Mouse (Mus musculus): ENCODE data around the gene Hist2h4. TPM values are rescaled to one million over a fixed set of nuclear protein-coding genes. Genes with fewer than 3 reads are reported as not detected.
"Not testable (repeated sequence)": the region's sequence is repeated elsewhere in the genome, so short reads cannot be mapped to it uniquely, and the experiment has no call there.

Hist2h4 gene
- polyA plus RNA-seq, 1 experiment from 2014 or later: 9.9 TPM

DNA sequence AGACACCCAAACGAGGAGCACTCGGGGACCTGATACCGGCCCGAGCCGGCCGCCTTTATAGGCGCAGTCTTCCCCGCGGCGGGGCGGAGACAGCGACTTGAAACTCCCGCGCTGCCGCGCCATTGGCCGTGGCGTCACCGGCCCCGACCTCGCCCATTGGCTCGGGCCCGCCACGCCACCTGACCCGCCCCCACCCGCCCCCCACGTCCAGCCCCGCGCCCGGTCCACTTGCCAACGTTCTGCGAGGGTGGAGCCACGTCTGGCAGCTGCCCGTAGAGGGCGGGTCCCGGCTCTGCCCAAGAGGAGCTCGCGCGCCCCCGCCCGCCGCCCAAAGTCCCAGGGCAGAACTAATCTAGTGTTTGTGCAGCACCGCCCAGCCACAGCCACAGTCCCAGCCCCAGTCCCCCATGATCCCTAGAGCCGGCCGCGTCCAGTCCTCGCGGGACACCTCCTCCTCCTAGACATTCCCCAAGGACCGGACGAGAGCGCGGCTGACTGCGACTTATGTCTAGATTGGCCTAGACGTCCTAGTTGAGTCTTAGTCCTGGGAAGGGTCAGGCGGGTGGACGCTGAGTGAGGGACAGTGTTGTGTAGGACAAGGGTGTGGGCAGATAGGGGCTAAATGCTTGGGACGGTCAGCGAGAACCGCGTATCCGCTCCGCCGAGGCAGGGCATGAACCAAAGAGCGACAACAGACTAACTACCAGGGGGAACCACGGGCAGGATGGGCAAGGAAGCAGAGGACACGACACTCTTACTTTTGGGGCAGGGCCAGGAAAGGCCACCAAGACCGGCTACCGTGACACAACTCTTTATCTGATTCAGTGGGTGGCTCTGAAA lies 23.9 kb downstream of the Hist2h4 start, which contains the start of gene Hist2h3c2:
Hist2h3c2 (minus strand) TSS at position 174 of the 840 bp plus-strand sequence.
- H3K27ac ChIP-seq: peak within 1 kb of the TSS; percentile 82
- not testable (repeated sequence) for DNase-seq (ENCODE audit: low spot score); H3K36me3 ChIP-seq (ENCODE audit: insufficient read depth, low read length); H3K27me3 ChIP-seq (ENCODE audit: insufficient read depth, low read length); H3K9me3 ChIP-seq (replicated peaks; ENCODE audit: low read length)
- ATAC-seq (replicated peaks; ENCODE audit: low FRiP score, low read depth): peak; percentile 92
- H3K4me3 ChIP-seq (replicated peaks; ENCODE audit: low read depth, low read length): peak within 1 kb of the TSS; percentile 31
- H3K4me1 ChIP-seq (replicated peaks; ENCODE audit: insufficient read depth, low read length): peaks cover 15% of the 10 kb centered on the region
- peak within 1 kb of the TSS; percentile 58 for H3K9ac ChIP-seq (ENCODE audit: low read depth, low read length)
- 1% methylated on average over 16 of the region's 68 CpGs for WGBS
- peak within 1 kb of the TSS; percentile 49 for H3K4me2 ChIP-seq (ENCODE audit: low read length)

GRCm38 (mm10) chr3:96237904-96238511 lies 25.1 kb downstream of the Hist2h4 start:
- Histone ChIP-seq H3K36me3 (ENCODE audit: insufficient read depth, low read length) (no peaks in the 10 kb centered on the region), H3K4me3 (replicated peaks; ENCODE audit: low read depth, low read length) (peak overlapping the region; percentile 31), H3K27me3 (ENCODE audit: insufficient read depth, low read length) (no peaks in the 10 kb centered on the region), H3K4me2 (ENCODE audit: low read length) (peak overlapping the region; percentile 49), H3K9me3 (replicated peaks; ENCODE audit: low read length) (no peaks in the 10 kb centered on the region), H3K27ac (0 out of 2 replicates have a peak overlapping the region, but pooled peaks have one; percentile 19), H3K9ac (ENCODE audit: low read depth, low read length) (peak overlapping the region; percentile 58), H3K4me1 (replicated peaks; ENCODE audit: insufficient read depth, low read length) (peaks cover 7% of the 10 kb centered on the region)
- DNase-seq (ENCODE audit: low spot score): peak; percentile 36
- 3% methylated on average over 12 of the region's 12 CpGs for WGBS
- ATAC-seq (replicated peaks; ENCODE audit: low FRiP score, low read depth): no peak
- no peak for TF ChIP-seq CTCF (IDR thresholded peaks at IDR 0.05; ENCODE audit: low read depth)

GRCm38 (mm10) chr3:96237335-96237903 lies 25.7 kb downstream of the Hist2h4 start:
- Histone ChIP-seq H3K4me1 (replicated peaks; ENCODE audit: insufficient read depth, low read length) (peaks cover 7% of the 10 kb centered on the region), H3K27ac (0 out of 2 replicates have a peak overlapping the region, but pooled peaks have one; percentile 10), H3K36me3 (ENCODE audit: insufficient read depth, low read length) (no peaks in the 10 kb centered on the region), H3K9ac (ENCODE audit: low read depth, low read length) (peak overlapping the region; percentile 58), H3K4me2 (ENCODE audit: low read length) (peak overlapping the region; percentile 49), H3K4me3 (replicated peaks; ENCODE audit: low read depth, low read length) (peak overlapping the region; percentile 31), H3K9me3 (replicated peaks; ENCODE audit: low read length) (no peaks in the 10 kb centered on the region), H3K27me3 (ENCODE audit: insufficient read depth, low read length) (no peaks in the 10 kb centered on the region)
- 12% methylated on average over 7 of the region's 7 CpGs for WGBS
- no peak for TF ChIP-seq CTCF (IDR thresholded peaks at IDR 0.05; ENCODE audit: low read depth)
- ATAC-seq (replicated peaks; ENCODE audit: low FRiP score, low read depth) (no peak), DNase-seq (ENCODE audit: low spot score) (peak; percentile 38)

- H3K27me3 ChIP-seq (ENCODE audit: insufficient read depth, low read length): no peaks in the 10 kb centered on the region
- WGBS: 69% methylated on average over 4 of the region's 4 CpGs
- H3K36me3 ChIP-seq (ENCODE audit: insufficient read depth, low read length): no peaks in the 10 kb centered on the region
- H3K4me2 ChIP-seq (ENCODE audit: low read length): peak overlapping the region; percentile 49
- H3K4me3 ChIP-seq (replicated peaks; ENCODE audit: low read depth, low read length): peak overlapping the region; percentile 31
- DNase-seq (ENCODE audit: low spot score): no peak
- TF ChIP-seq CTCF (IDR thresholded peaks at IDR 0.05; ENCODE audit: low read depth): no peak
- H3K27ac ChIP-seq: 0 out of 2 replicates have a peak overlapping the region, but pooled peaks have one; percentile 10
- peaks cover 7% of the 10 kb centered on the region for H3K4me1 ChIP-seq (replicated peaks; ENCODE audit: insufficient read depth, low read length)
- no peak for ATAC-seq (replicated peaks; ENCODE audit: low FRiP score, low read depth)
- peak overlapping the region; percentile 58; the same call in 1 of the 2 replicates for H3K9ac ChIP-seq (ENCODE audit: low read depth, low read length)
- H3K9me3 ChIP-seq (replicated peaks; ENCODE audit: low read length): no peaks in the 10 kb centered on the region
These were observed 26.2 kb downstream of the Hist2h4 start for GRCm38 (mm10) chr3:96236834-96237334.

- Histone ChIP-seq H3K4me1 (replicated peaks; ENCODE audit: insufficient read depth, low read length) (peaks cover 7% of the 10 kb centered on the region), H3K36me3 (ENCODE audit: insufficient read depth, low read length) (no peaks in the 10 kb centered on the region), H3K4me2 (ENCODE audit: low read length) (no peak overlapping the region), H3K9me3 (replicated peaks; ENCODE audit: low read length) (no peaks in the 10 kb centered on the region), H3K27ac (no peak overlapping the region), H3K9ac (ENCODE audit: low read depth, low read length) (no peak overlapping the region), H3K27me3 (ENCODE audit: insufficient read depth, low read length) (no peaks in the 10 kb centered on the region), H3K4me3 (replicated peaks; ENCODE audit: low read depth, low read length) (no peak overlapping the region)
- no peak for TF ChIP-seq CTCF (IDR thresholded peaks at IDR 0.05; ENCODE audit: low read depth)
- WGBS: 43% methylated on average over 3 of the region's 3 CpGs
- ATAC-seq (replicated peaks; ENCODE audit: low FRiP score, low read depth): no peak
- DNase-seq (ENCODE audit: low spot score): peak; percentile 27
These were observed 27.3 kb downstream of the Hist2h4 start for GRCm38 (mm10) chr3:96235836-96236235.

GRCm38 (mm10) chr3:96234914-96235313 lies 28.2 kb downstream of the Hist2h4 start:
- DNase-seq (ENCODE audit: low spot score) (no peak), ATAC-seq (replicated peaks; ENCODE audit: low FRiP score, low read depth) (no peak)
- H3K9me3 ChIP-seq (replicated peaks; ENCODE audit: low read length): no peaks in the 10 kb centered on the region

More at GRCm38 (mm10) chr3:96234914-96235313, 28.2 kb downstream of the Hist2h4 start:
- no peaks in the 10 kb centered on the region for H3K27me3 ChIP-seq (ENCODE audit: insufficient read depth, low read length)
- no peak overlapping the region for H3K27ac ChIP-seq
- TF ChIP-seq CTCF (IDR thresholded peaks at IDR 0.05; ENCODE audit: low read depth): no peak
- no peaks in the 10 kb centered on the region for H3K36me3 ChIP-seq (ENCODE audit: insufficient read depth, low read length)
- peaks cover 7% of the 10 kb centered on the region; the same call in 1 of the 2 replicates for H3K4me1 ChIP-seq (replicated peaks; ENCODE audit: insufficient read depth, low read length)
- H3K9ac ChIP-seq (ENCODE audit: low read depth, low read length): no peak overlapping the region
- no peak overlapping the region for H3K4me3 ChIP-seq (replicated peaks; ENCODE audit: low read depth, low read length)
- no peak overlapping the region for H3K4me2 ChIP-seq (ENCODE audit: low read length)
- WGBS: 84% methylated on average over 2 of the region's 2 CpGs

Measured in kidney, postnatal 0 days (tissue).